Mouse (Mus musculus) intestine, embryonic 14.5 days (tissue): ENCODE results near the gene Draxin. TPM values are rescaled to one million over a fixed set of nuclear protein-coding genes. Genes with fewer than 3 reads are reported as not detected.
"Not testable (repeated sequence)": the region's sequence is repeated elsewhere in the genome, so short reads cannot be mapped to it uniquely, and the experiment has no call there.

Experiments
- ATAC-seq: fragments of 200-750 bp; cut with Nextera tagmentation; replicated peaks from 2 replicates; pipeline ENCODE4 v1.8.0; 2017; ENCODE audit warnings: low read depth, moderate number of reproducible peaks, moderate TSS enrichment, moderate library complexity; ENCODE audit not compliant: low FRiP score, low TSS enrichment
- DNase-seq: peaks from one replicate; pipeline ENCODE4 v3.0.0-alpha.2; 2018; ENCODE audit warnings: low spot score
- H3K27ac ChIP-seq: fragments of 300-500 bp; sonication (generic); 2 replicates; pipeline ENCODE4 v1.5.1; 2014; ENCODE audit warnings: low read depth, mild to moderate bottlenecking, control low read depth
- H3K27me3 ChIP-seq: fragments of 300-500 bp; sonication (generic); replicated peaks from 2 replicates; pipeline ENCODE4 v1.6.1; 2014; ENCODE audit warnings: low read length, control low read depth; ENCODE audit not compliant: control insufficient read depth, insufficient read depth
- H3K36me3 ChIP-seq: fragments of 300-500 bp; sonication (generic); 2 replicates; pipeline ENCODE4 v1.6.1; 2014; ENCODE audit warnings: low read length, control low read depth; ENCODE audit not compliant: control insufficient read depth, insufficient read depth
- H3K4me1 ChIP-seq: fragments of 300-500 bp; sonication (generic); replicated peaks from 2 replicates; pipeline ENCODE4 v1.6.1; 2014; ENCODE audit warnings: low read length, control low read depth, mixed read lengths; ENCODE audit not compliant: control insufficient read depth, insufficient read depth
- H3K4me2 ChIP-seq: fragments of 300-500 bp; sonication (generic); 2 replicates; pipeline ENCODE4 v1.6.1; 2014; ENCODE audit warnings: low read length
- H3K4me3 ChIP-seq: fragments of 300-500 bp; sonication (generic); 2 replicates; pipeline ENCODE4 v1.5.1; 2014; ENCODE audit warnings: low read depth, low read length, control low read depth, mixed read lengths
- H3K9ac ChIP-seq: fragments of 300-500 bp; sonication (generic); 2 replicates; pipeline ENCODE4 v1.6.1; 2014; ENCODE audit warnings: mild to moderate bottlenecking, low read length
- H3K9me3 ChIP-seq: fragments of 300-500 bp; sonication (generic); 2 replicates; pipeline ENCODE4 v1.6.1; 2016; ENCODE audit warnings: low read length, control low read depth; ENCODE audit not compliant: control insufficient read depth
- WGBS: fragments of 180-500 bp; shearing (Covaris S2); extraction: QIAGEN DNeasy Blood & Tissue Kit; methylation state at CpG from one replicate; pipeline ENCODE4 v1.1.7; 2014; 5-methylcytosine and 5-hydroxymethylcytosine counted together
- polyA plus RNA-seq: library from polyadenylated mRNA; unstranded; fragments of >200 nt; fragmentation: Nextera tagmentation; extraction: Ambion mirVana; gene quantifications from 2 replicates; pipeline ENCODE4 v1.2.1, GENCODE M21; 2014

Gene Draxin
- polyA plus RNA-seq, 1 experiment from 2014 or later: 0.34 TPM

DNA sequence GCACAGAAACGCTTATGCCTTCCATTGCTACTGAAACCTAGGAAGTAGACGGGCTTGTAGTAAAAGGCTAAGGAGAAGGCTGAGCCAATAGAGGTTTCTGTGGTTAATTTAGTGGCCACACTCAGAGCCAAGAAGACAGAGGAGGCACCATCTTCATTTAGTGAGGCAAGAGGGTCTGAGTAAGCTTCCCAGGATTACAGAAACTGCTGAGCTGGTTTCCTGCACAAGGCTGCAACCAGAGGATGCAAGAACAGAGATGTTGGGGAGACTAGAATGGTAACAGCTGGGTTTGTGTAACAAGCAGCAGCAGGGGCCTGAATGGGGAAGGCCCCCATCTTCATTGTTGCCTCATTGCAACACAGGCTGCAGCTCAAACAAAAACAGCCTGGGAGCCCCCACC lies 1.8 kb downstream of the Draxin start:
- Histone ChIP-seq H3K4me1 (no peaks in the 10 kb centered on the region), H3K27me3 (peaks cover 47% of the 10 kb centered on the region), H3K27ac (no peak overlapping the region), H3K4me2 (no peak overlapping the region), H3K9ac (no peak overlapping the region), H3K4me3 (no peak overlapping the region), H3K36me3 (no peaks in the 10 kb centered on the region), H3K9me3 (no peaks in the 10 kb centered on the region)
- ATAC-seq (no peak), DNase-seq (no peak)
- WGBS: 68% methylated on average over 2 of the region's 2 CpGs

DNA sequence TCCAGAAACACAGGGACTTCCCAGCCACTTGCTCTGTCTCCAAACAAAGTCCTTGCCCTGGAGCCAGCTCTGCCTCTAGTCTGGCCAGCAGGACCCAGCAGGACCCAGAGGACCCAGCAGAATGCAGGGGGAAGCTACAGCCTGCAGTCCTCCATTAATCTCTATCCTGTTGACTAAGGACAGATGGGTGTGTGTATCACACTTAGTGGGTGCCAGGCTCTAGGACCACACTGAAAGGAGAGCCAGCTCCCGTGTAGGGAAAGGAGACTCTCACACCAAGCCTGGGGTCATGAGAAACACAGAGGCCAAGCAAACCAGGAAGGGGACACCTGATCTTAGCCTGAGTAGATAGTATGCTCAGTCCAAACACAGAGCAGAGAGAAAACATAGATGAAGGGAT lies 2.3 kb downstream of the Draxin start:
- Histone ChIP-seq H3K36me3 (no peaks in the 10 kb centered on the region), H3K9ac (no peak overlapping the region), H3K4me2 (no peak overlapping the region), H3K4me1 (no peaks in the 10 kb centered on the region), H3K9me3 (no peaks in the 10 kb centered on the region), H3K4me3 (no peak overlapping the region), H3K27ac (no peak overlapping the region), H3K27me3 (peaks cover 47% of the 10 kb centered on the region)
- 48% methylated on average over 1 of the region's 1 CpGs for WGBS
- DNase-seq: no peak
- no peak for ATAC-seq

DNA sequence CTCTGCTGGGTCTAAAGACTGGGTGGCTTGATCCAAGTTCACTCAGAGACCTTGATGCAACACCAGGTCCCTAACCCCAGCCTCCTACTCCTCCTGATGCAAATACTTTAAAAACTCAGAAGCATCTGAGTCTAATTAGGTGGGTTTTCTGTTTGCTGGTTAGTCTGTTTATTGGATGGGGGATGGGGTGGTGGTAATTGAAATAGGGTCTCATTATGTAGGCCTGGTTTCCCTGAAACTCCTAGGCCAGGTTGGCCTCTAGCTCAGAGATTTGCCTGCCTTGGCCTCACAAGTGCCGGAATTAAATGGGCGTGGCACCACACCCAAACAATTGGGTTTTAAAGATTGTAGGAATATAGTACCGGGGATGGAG lies 7.8 kb downstream of the Draxin start:
- Histone ChIP-seq H3K9ac (no peak overlapping the region), H3K9me3 (no peaks in the 10 kb centered on the region), H3K4me1 (no peaks in the 10 kb centered on the region), H3K27me3 (0 out of 2 replicates have a peak, but pooled peaks cover 3% of the 10 kb centered on the region), H3K4me2 (no peak overlapping the region), H3K36me3 (no peaks in the 10 kb centered on the region), H3K27ac (no peak overlapping the region), H3K4me3 (no peak overlapping the region)
- WGBS: 71% methylated on average over 3 of the region's 3 CpGs
- ATAC-seq (no peak), DNase-seq (no peak)

DNA sequence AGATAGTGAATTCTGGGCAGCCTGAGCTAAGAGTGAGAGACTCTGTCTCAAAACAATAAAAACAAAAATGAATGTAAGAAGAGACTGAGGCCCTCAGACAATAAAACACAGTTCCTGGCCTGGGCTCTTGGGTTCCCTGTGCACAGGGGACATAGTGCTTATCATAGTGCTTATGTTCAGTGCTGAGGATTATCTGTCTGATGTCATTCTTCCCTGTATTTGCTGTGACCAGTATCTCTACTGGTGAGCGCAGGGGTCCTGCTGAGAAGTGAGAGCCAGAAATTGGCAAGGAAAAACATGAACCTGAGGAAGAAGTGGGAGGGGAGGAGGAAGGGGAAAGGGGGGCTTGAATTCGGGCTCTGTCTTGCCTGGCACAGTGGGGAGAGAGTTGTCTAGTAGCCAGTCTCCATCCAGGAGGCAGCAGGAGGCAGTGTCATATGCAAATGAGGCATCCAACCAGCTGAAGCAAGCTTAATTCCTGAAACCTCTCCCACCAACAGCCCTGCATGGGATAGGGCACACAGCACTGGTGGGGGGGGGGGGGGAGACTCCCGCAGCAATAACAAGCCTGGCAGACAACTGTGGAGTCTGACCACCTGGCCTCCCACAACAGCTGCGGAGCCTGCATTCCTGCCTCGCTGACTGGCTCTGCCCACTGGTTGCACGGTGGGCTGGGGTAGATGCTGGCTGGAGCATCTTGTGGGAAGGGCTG lies 8.4 kb downstream of the Draxin start:
- Histone ChIP-seq H3K36me3 (no peaks in the 10 kb centered on the region), H3K27ac (no peak overlapping the region), H3K4me3 (no peak overlapping the region), H3K4me1 (no peaks in the 10 kb centered on the region), H3K27me3 (0 out of 2 replicates have a peak, but pooled peaks cover 3% of the 10 kb centered on the region), H3K9me3 (0 out of 2 replicates have a peak, but pooled peaks cover 2% of the 10 kb centered on the region), H3K4me2 (no peak overlapping the region), H3K9ac (no peak overlapping the region)
- WGBS: 23% methylated on average over 5 of the region's 6 CpGs
- no peak for DNase-seq
- ATAC-seq: no peak

DNA sequence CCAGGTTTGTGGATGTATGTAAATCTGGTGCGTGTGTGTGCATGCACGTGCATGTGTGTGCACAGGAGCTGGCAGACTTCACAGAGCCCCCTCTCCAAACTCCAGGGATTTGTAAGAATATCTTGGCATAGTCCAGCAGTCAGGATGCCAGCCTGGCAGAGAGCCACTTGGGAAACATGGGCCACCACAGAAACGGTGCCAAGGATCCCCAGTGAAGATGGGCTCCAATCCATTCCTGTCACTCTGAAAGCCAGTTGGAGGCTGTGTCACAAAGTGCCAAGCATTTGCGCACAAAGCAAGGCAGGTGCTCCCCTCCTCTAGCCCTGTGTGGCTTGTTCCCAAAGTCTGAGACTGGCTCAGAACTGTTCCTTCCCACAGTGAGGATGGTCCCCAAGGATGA lies 9.1 kb downstream of the Draxin start:
- Histone ChIP-seq H3K4me3 (no peak overlapping the region), H3K4me2 (no peak overlapping the region), H3K27me3 (0 out of 2 replicates have a peak, but pooled peaks cover 3% of the 10 kb centered on the region), H3K9ac (no peak overlapping the region), H3K9me3 (0 out of 2 replicates have a peak, but pooled peaks cover 5% of the 10 kb centered on the region), H3K4me1 (no peaks in the 10 kb centered on the region), H3K36me3 (no peaks in the 10 kb centered on the region), H3K27ac (no peak overlapping the region)
- ATAC-seq (no peak), DNase-seq (no peak)
- WGBS: 84% methylated on average over 4 of the region's 4 CpGs

DNA sequence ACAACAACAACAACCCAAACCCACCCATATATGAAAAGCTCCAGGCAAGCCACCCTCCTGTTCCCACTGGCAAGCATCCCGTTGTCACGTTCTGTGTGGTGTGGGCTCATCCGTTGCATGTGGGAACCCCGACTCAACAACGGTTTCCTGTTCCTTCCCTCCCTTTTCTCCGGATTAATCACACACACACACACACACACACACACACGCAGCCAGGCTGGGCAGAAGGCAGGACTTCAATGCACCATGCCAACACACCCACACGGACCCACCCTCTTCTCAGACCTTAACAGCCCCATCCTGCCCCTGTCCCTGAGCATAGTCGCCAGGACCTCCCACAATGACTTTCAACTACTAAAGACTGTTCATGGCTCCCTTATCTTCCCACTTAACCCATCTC lies 9.9 kb downstream of the Draxin start:
- 79% methylated on average over 9 of the region's 9 CpGs for WGBS
- no peak overlapping the region for H3K4me2 ChIP-seq
- no peak overlapping the region for H3K4me3 ChIP-seq
- H3K36me3 ChIP-seq: no peaks in the 10 kb centered on the region
- ATAC-seq (no peak), DNase-seq (no peak)
- no peak overlapping the region for H3K9ac ChIP-seq
- H3K27me3 ChIP-seq: 0 out of 2 replicates have a peak, but pooled peaks cover 3% of the 10 kb centered on the region
- 0 out of 2 replicates have a peak, but pooled peaks cover 5% of the 10 kb centered on the region for H3K9me3 ChIP-seq
- no peak overlapping the region for H3K27ac ChIP-seq
- H3K4me1 ChIP-seq: no peaks in the 10 kb centered on the region

DNA sequence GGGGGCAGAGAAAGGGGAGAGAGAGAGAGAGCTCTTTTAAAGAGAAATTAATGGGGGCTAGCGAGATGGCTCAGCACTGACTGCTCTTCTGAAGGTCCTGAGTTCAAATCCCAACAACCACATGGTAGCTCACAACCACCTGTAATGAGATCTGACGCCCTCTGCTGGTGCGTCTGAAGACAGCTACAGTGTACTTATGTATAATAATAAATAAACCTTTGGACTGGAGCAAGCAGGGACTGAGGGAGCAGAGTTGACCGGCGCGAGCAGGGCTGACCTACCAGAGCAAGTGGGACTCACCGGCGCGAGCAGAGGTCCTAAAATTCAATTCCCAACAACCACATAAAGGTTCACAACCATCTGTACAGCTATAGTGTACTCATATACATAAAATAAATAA lies 10.9 kb downstream of the Draxin start:
- DNase-seq, H3K9me3 ChIP-seq, H3K27me3 ChIP-seq, H3K4me3 ChIP-seq, H3K4me2 ChIP-seq, H3K9ac ChIP-seq, ATAC-seq, H3K27ac ChIP-seq, H3K4me1 ChIP-seq, H3K36me3 ChIP-seq: not testable (repeated sequence)
- whole genome bisulfite sequencing: 83% methylated on average over 9 of the region's 9 CpGs

DNA sequence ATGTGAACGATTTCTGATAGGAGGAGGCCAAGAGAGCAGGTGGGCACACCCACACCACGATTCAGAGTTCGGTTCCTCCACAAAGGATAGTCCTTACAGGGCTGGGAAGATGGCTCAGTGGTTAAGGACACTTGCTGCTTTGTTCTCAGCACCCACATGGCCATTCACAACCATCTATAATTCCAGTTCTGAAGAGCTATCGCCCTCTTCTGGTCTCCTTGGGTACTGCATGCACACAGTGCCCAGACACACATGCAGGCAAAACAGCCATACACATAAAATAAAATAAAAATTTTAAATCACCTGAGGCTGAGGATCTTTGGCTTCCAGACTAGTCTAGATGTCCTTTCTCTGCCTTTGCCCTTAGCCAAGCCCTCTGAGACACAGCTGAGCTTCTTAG lies 13.1 kb downstream of the Draxin start:
- Histone ChIP-seq H3K4me3 (no peak overlapping the region), H3K9me3 (0 out of 2 replicates have a peak, but pooled peaks cover 5% of the 10 kb centered on the region), H3K4me1 (no peaks in the 10 kb centered on the region), H3K4me2 (no peak overlapping the region), H3K9ac (no peak overlapping the region), H3K27me3 (no peaks in the 10 kb centered on the region), H3K27ac (no peak overlapping the region), H3K36me3 (no peaks in the 10 kb centered on the region)
- DNase-seq (no peak), ATAC-seq (no peak)
- 74% methylated on average over 4 of the region's 4 CpGs for WGBS

DNA sequence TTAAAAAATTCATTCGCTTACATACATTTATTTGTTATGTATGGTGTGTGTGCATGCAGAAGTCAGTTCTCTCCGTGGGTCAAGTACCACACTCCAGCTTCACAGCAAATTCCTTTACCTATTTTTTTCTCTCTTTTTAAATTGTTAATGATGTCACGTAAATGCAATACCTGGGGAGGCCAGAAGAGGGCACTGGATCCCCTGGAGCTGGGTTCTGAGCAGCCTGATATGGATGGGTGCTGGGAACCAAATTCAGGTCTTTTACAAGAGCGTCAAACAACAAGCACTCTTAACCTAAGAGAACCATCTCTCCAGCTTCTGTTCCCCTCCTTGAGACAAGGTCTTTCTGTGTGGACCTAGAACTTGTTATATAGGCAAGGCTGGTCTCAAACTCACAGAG lies 13.8 kb downstream of the Draxin start:
- no peak for DNase-seq
- no peak for ATAC-seq
- Histone ChIP-seq H3K4me1 (no peaks in the 10 kb centered on the region), H3K9ac (no peak overlapping the region), H3K36me3 (no peaks in the 10 kb centered on the region), H3K27ac (no peak overlapping the region), H3K27me3 (no peaks in the 10 kb centered on the region), H3K9me3 (0 out of 2 replicates have a peak, but pooled peaks cover 5% of the 10 kb centered on the region), H3K4me2 (no peak overlapping the region), H3K4me3 (no peak overlapping the region)
- 64% methylated on average over 4 of the region's 4 CpGs for WGBS
